Mouse (Mus musculus) liver, embryonic 14.5 days (tissue): Measurements from ENCODE around the gene Olfr544. TPM values are rescaled to one million over a fixed set of nuclear protein-coding genes. Genes with fewer than 3 reads are reported as not detected.
"Not testable (repeated sequence)": the region's sequence is repeated elsewhere in the genome, so short reads cannot be mapped to it uniquely, and the experiment has no call there.

ENCODE experiments used
- ATAC-seq: fragments of 200-750 bp; cut with Nextera tagmentation; 2 replicates; pipeline ENCODE4 v1.8.0; 2017; ENCODE audit warnings: moderate number of reproducible peaks, mild to moderate bottlenecking, moderate library complexity; ENCODE audit not compliant: insufficient read depth
- DNase-seq, 3 experiments: peaks; one replicate each; pipeline ENCODE4 v3.0.0-alpha.2; 2012 to 2013; ENCODE audit warnings: low read depth in 3 of 3, low spot score in 3 of 3
- H3K27ac ChIP-seq: fragments of 300-500 bp; sonication (generic); 2 replicates; pipeline ENCODE4 v1.5.1; 2014; ENCODE audit warnings: moderate library complexity, mild to moderate bottlenecking, control low read depth, inconsistent platforms
- H3K27me3 ChIP-seq: fragments of 300-500 bp; sonication (generic); 2 replicates; pipeline ENCODE4 v1.6.1; 2014; ENCODE audit warnings: mild to moderate bottlenecking, low read length, moderate library complexity; ENCODE audit not compliant: control insufficient read depth, insufficient read depth
- H3K36me3 ChIP-seq: fragments of 300-500 bp; sonication (generic); replicated peaks from 2 replicates; pipeline ENCODE4 v1.6.1; 2014; ENCODE audit warnings: low read depth; ENCODE audit not compliant: control insufficient read depth, insufficient read depth
- H3K4me1 ChIP-seq, 2 experiments: fragments of 200-500 bp in 1 of 2; fragments of 300-500 bp in 1 of 2; sonication (generic) in 1 of 2; replicated peaks; 2 replicates each; pipeline ENCODE4 v1.6.1; 2012 to 2014; ENCODE audit warnings: antibody characterized with exemption in 1 of 2, inconsistent platforms in 1 of 2, low read length in 1 of 2; ENCODE audit not compliant: control insufficient read depth in 2 of 2, insufficient read depth in 2 of 2
- H3K4me2 ChIP-seq: fragments of 300-500 bp; sonication (generic); 2 replicates; pipeline ENCODE4 v1.6.1; 2014; ENCODE audit warnings: low read depth, mild to moderate bottlenecking, control low read depth, moderate library complexity
- H3K4me3 ChIP-seq, 2 experiments: fragments of 200-500 bp in 1 of 2; fragments of 300-500 bp in 1 of 2; sonication (generic) in 1 of 2; 2 replicates each; pipeline ENCODE4 v1.5.1; 2012 to 2014; ENCODE audit warnings: low read depth in 2 of 2, low read length in 2 of 2, mild to moderate bottlenecking in 2 of 2, control low read depth in 1 of 2, inconsistent platforms in 1 of 2, moderate library complexity in 1 of 2; ENCODE audit not compliant: insufficient read depth in 1 of 2
- H3K9ac ChIP-seq: fragments of 300-500 bp; sonication (generic); replicated peaks from 2 replicates; pipeline ENCODE4 v1.6.1; 2014; ENCODE audit warnings: mild to moderate bottlenecking, control low read depth, moderate library complexity
- H3K9me3 ChIP-seq: fragments of 300-500 bp; sonication (generic); 2 replicates; pipeline ENCODE4 v1.6.1; 2016; ENCODE audit warnings: low read length, mixed read lengths; ENCODE audit not compliant: control insufficient read depth
- CTCF ChIP-seq: IDR thresholded peaks from 2 replicates; pipeline ENCODE4 v1.5.1; 2016; ENCODE audit warnings: antibody characterized with exemption, low read depth, control low read depth
- EP300 ChIP-seq: IDR thresholded peaks from 2 replicates; pipeline ENCODE4 v1.6.1; 2016; ENCODE audit warnings: antibody characterized with exemption, low read depth
- WGBS: fragments of 180-500 bp; shearing (Covaris S2); extraction: QIAGEN DNeasy Blood & Tissue Kit; methylation state at CpG from one replicate; pipeline ENCODE4 v1.1.7; 2014; ENCODE audit not compliant: insufficient replicate concordance; 5-methylcytosine and 5-hydroxymethylcytosine counted together
- polyA plus RNA-seq, 2 experiments: library from polyadenylated mRNA; depleted of rRNA in 1 of 2; stranded (reverse) in 1 of 2; unstranded in 1 of 2; fragments of >200 nt; fragmentation: Nextera tagmentation in 1 of 2; extraction: Ambion mirVana in 1 of 2; gene quantifications; 2 replicates each; pipeline versions ENCODE4 v1.2.1 to v1.2.3; 2012 to 2014

The Olfr544 gene
- polyA plus RNA-seq, 2 experiments: 0.17 TPM; not detected in 1

DNA sequence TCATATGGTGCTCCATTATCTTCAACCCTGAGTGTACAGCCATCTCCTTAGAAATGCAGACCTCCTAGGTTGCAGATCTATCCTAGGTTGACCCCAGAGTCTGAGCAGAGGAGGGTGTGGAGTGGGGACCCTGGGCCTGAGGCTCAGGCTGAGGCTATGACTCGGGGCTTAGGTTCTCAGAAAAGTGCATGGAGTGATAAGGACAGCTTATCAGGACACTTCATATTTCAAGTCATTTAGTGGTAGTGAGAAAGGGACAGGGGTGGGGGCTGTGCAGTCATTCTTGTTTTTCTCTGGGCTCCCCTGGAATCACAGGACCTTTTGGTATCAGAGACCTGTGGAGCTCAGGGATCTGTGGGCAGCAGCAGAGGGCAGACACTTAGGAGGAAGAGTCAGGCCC lies 2.0 kb downstream of the Olfr544 start:
- DNase-seq (peak in 1 of 3 experiments; percentile 16), ATAC-seq (peak; percentile 75)
- WGBS: 10% methylated on average over 1 of the region's 1 CpGs

GRCm38 (mm10) chr7:102484766-102485165 lies 3.3 kb downstream of the Olfr544 start:
- H3K27me3 ChIP-seq, H3K36me3 ChIP-seq, H3K27ac ChIP-seq, H3K9ac ChIP-seq, H3K9me3 ChIP-seq, DNase-seq, H3K4me2 ChIP-seq, H3K4me3 ChIP-seq: not testable (repeated sequence)
- peak; percentile 29; the same call in 1 of the 2 replicates for TF ChIP-seq CTCF
- 61% methylated on average over 6 of the region's 8 CpGs for WGBS
- 0 out of 2 replicates have a peak, but pooled peaks have one; percentile 27 for ATAC-seq
- H3K4me1 ChIP-seq: peaks cover 18 to 27% of the 10 kb centered on the region in 2 experiments

More for the DNA sequence above, 2.0 kb downstream of the Olfr544 start:
- H3K36me3 ChIP-seq: no peaks in the 10 kb centered on the region
- TF ChIP-seq EP300 (no peak), CTCF (no peak)
- H3K4me1 ChIP-seq: peaks cover 18 to 27% of the 10 kb centered on the region in 2 experiments
- H3K4me3 ChIP-seq: no peak overlapping the region
- H3K27me3 ChIP-seq: no peaks in the 10 kb centered on the region
- H3K27ac ChIP-seq: no peak overlapping the region
- no peaks in the 10 kb centered on the region for H3K9me3 ChIP-seq
- H3K4me2 ChIP-seq: no peak overlapping the region; the same call in 1 of the 2 replicates
- H3K9ac ChIP-seq: no peak overlapping the region; the same call in 1 of the 2 replicates

DNA sequence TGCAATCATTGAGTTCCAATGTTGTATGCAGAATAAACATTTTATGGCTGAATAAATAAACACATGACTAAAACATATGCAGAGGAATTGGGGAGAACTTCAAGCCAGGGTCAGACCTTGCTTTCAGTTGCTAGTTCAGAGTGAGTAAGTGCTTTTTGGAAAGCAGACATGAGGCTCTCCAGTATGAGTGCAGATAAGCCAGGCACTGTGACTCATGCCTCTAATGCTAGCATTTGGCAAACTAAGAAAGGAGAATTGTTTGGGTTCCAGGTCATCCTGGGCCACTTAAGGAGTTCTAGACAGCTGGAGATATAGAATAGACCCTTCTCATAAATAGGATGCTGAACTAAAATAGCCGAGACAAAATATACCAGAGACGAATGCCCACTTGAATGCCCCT lies 4.4 kb downstream of the Olfr544 start:
- H3K9me3 ChIP-seq: no peaks in the 10 kb centered on the region
- no peak overlapping the region for H3K27ac ChIP-seq
- H3K4me3 ChIP-seq: no peak overlapping the region
- no peaks in the 10 kb centered on the region for H3K27me3 ChIP-seq
- DNase-seq (no peak), ATAC-seq (no peak)
- no peaks in the 10 kb centered on the region for H3K36me3 ChIP-seq
- 80% methylated on average over 2 of the region's 2 CpGs for WGBS
- H3K9ac ChIP-seq: no peak overlapping the region
- no peak for TF ChIP-seq CTCF
- no peak for TF ChIP-seq EP300
- no peak overlapping the region for H3K4me2 ChIP-seq
- H3K4me1 ChIP-seq: peaks cover 18 to 27% of the 10 kb centered on the region in 2 experiments

DNA sequence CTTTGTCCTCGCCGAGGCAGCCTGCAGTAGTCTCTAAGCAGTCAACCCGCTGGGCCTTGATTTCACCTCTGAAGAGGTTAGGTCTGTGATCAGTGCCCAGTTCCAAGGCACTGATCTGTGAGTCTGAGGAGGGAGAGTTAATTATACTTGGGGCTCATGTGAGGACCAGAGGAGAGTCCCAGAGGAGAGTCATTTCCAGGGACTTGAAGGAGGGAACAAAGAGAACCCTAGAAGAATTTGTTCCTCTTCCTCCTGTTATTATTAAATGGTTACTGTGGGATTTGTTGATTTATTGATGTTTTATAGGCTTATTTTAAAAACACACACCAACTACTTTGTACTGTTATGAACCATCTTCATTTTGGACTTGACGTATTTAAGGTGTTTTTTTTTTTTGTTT lies 6.5 kb downstream of the Olfr544 start, which contains the start of gene Olfr543:
Gene Olfr543, minus strand, starts transcription at position 101 of the 400 bp plus-strand sequence.
- no peak within 1 kb of the TSS for H3K4me3 ChIP-seq
- no peak within 1 kb of the TSS for H3K27ac ChIP-seq
- no peak within 1 kb of the TSS for H3K9ac ChIP-seq
- H3K27me3 ChIP-seq: no peaks in the 10 kb centered on the region
- DNase-seq: no peak
- no peak for ATAC-seq
- H3K9me3 ChIP-seq: no peaks in the 10 kb centered on the region
- no peaks in the 10 kb centered on the region for H3K36me3 ChIP-seq
- peaks cover 15 to 28% of the 10 kb centered on the region in 2 experiments for H3K4me1 ChIP-seq
- no peak within 1 kb of the TSS for H3K4me2 ChIP-seq
- TF ChIP-seq EP300 (no peak), CTCF (no peak)
- 84% methylated on average over 4 of the region's 4 CpGs for WGBS

- DNase-seq: no peak
These were observed 7.3 kb downstream of the Olfr544 start for GRCm38 (mm10) chr7:102480821-102481220.

More at GRCm38 (mm10) chr7:102480821-102481220, 7.3 kb downstream of the Olfr544 start:
- H3K27me3 ChIP-seq: no peaks in the 10 kb centered on the region
- H3K9me3 ChIP-seq: no peaks in the 10 kb centered on the region
- H3K36me3 ChIP-seq: no peaks in the 10 kb centered on the region
- no peak for ATAC-seq
- 66% methylated on average over 4 of the region's 4 CpGs for WGBS
- TF ChIP-seq CTCF (no peak), EP300 (no peak)
- H3K4me2 ChIP-seq: no peak overlapping the region
- no peak overlapping the region for H3K27ac ChIP-seq
- H3K4me1 ChIP-seq: peaks cover 9 to 20% of the 10 kb centered on the region in 2 experiments
- H3K9ac ChIP-seq: no peak overlapping the region
- no peak overlapping the region for H3K4me3 ChIP-seq
